Mouse (Mus musculus): ENCODE data around the gene Cyb561d2. TPM values are rescaled to one million over a fixed set of nuclear protein-coding genes. Genes with fewer than 3 reads are reported as not detected.
A peak's percentile ranks its signal among the peaks of the same experiment; 100 is the strongest.

The Cyb561d2 gene
- total RNA-seq, 2 experiments from 2014 or later: 13.2 to 21.2 TPM

DNA sequence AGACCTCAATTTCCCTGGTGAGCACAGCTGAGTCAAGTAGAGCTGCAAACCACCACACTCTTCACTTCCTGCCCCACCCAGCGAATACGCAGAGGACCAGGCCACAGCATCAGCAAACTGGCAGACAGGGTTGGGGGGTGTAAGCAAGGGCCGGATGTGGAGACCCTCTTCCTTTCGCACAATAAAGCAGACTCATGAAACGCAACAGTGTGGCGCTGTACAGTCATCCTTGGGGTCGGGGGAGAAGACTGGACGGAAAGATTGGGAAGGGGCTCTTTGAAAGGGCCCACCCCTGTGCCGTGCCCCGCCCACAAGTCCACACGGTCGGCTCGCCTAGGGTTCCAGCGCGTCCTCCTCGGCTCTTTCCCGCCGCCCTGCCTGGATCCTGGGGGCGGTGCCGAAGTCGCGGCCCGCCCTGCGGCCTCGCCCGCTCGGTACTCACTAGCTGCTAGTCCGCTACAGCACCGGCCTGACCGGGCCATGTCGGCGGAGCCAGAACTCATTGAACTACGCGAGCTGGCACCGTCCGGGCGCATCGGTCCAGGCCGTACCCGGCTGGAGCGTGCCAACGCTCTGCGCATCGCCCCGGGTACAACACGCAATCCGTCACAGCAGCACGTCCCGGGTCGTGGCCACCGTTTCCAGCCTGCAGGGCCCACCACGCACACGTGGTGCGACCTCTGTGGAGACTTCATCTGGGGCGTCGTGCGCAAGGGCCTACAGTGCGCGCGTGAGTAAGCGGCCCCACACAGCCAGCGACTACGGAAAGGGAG lies 9.3 kb upstream of the Cyb561d2 start, which contains the start of gene Rassf1:
TSS of gene Rassf1 (plus strand) at position 439 of the 773 bp plus-strand sequence.
- 0 out of 2 replicates have a peak, but pooled peaks have one; percentile 6 for ATAC-seq (replicated peaks; ENCODE audit: poor library complexity, severe bottlenecking)

DNA sequence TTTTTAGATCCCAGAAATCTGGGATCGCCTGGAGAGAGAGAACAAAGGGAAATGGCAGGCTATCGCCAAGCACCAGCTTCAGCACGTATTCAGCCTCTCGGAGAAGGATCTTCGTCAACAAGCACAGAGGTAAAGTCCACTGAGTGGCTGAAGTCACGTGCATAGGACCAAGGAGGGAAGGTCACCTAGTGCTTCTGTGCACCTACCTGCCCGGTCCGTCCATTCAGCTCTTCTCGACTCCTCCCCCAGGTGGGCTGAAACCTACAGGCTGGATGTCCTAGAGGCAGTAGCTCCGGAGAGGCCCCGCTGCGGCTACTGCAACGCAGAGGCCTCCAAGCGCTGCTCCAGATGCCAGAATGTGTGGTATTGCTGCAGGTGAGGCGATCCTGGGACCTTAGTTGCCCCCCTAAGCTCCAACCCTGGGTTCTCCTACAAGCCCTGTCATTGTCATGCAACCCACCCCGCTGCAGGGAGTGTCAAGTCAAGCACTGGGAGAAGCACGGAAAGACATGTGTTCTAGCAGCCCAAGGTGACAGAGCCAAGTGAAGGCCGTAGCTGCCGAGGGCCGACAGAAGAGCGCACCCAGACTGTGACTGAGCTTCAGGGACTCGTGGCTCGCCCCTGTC lies 8.6 kb upstream of the Cyb561d2 start:
- no peak for ATAC-seq (replicated peaks; ENCODE audit: poor library complexity, severe bottlenecking)

DNA sequence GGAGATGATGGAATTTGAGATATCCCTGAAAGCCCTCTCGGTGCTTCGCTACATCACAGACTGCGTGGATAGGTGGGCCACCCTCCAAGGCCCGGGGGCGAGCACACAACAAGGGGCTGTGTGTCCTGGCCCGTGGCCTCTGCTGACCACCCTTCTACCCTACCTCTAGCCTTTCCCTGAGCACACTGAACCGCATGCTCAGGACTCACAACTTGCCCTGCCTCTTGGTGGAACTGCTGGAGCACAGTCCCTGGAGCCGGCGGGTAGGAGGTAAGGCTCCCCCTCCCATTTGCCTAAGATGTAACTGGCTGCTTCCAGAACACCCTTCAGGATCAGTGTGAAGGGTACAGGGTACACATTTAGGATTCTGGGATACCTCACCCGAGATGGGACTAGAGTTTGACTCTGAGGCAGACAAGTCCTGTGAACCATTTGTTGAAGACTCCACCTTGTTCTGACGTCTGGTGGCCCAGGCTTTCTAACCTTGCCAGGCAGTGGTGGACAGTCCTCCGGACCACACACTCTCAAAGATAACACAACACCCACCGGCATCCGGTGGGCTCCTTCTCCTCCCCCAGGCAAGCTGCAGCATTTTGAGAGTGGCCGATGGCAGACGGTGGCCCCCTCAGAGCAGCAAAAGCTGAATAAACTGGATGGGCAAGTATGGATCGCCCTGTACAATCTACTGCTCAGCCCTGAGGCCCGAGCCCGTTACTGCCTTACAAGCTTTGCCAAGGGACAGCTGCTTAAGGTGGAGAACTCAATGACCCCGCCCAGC lies 7.5 kb upstream of the Cyb561d2 start:
- no peak for ATAC-seq (replicated peaks; ENCODE audit: poor library complexity, severe bottlenecking)

DNA sequence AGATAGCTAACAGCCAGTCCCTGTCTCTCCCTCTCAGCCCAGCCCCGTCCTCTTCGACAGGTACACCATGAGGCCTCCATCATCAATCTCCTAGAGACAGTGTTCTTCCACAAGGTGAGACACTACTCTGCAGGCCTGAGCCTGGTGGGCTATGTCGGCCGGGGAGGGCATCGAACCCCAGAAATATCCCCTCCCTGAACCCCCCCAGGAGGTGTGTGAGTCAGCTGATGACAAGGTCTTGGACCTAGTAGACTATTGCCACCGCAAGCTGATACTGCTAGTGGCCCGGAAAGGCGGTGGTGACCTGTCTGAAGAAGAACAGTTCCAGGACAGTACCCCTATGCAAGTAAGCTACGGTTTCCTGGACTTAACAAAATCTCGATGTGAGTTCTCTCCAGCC lies 6.8 kb upstream of the Cyb561d2 start:
- ATAC-seq (replicated peaks; ENCODE audit: poor library complexity, severe bottlenecking): no peak

- peak; percentile 26 for ATAC-seq (replicated peaks; ENCODE audit: poor library complexity, severe bottlenecking)
These were observed 6.0 kb upstream of the Cyb561d2 start for GRCm38 (mm10) chr9:107547957-107548356.

DNA sequence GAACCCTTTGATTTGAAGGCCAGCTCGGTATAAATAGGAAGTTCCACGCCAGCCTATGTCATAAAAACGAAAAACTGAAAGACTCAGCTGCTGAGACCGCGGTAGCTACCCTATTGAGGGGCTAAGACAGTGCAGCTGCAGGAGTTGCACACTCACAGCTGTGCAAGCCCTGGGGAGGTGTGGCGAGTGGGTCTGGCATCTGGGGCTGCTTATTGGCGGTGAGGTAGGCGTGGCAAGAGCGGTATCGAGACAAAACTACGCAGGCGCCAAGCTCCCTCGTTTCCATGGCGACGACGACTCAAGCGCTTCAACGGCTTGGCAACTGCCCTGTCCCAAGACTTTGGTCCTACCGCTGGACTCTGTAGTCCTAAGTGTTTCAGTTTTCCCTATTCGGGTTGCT lies 5.0 kb upstream of the Cyb561d2 start, which contains the start of gene Zmynd10:
TSS of gene Zmynd10 (plus strand) at position 273 of the 400 bp plus-strand sequence.
- peak; percentile 65 for ATAC-seq (replicated peaks; ENCODE audit: poor library complexity, severe bottlenecking)

GRCm38 (mm10) chr9:107545602-107546001 lies 3.6 kb upstream of the Cyb561d2 start:
- ATAC-seq (replicated peaks; ENCODE audit: poor library complexity, severe bottlenecking): no peak

- no peak for ATAC-seq (replicated peaks; ENCODE audit: poor library complexity, severe bottlenecking)
These were observed 3.2 kb upstream of the Cyb561d2 start for GRCm38 (mm10) chr9:107545199-107545598.

- no peak for ATAC-seq (replicated peaks; ENCODE audit: poor library complexity, severe bottlenecking)
These were observed 2.7 kb upstream of the Cyb561d2 start for GRCm38 (mm10) chr9:107544729-107545128.

DNA sequence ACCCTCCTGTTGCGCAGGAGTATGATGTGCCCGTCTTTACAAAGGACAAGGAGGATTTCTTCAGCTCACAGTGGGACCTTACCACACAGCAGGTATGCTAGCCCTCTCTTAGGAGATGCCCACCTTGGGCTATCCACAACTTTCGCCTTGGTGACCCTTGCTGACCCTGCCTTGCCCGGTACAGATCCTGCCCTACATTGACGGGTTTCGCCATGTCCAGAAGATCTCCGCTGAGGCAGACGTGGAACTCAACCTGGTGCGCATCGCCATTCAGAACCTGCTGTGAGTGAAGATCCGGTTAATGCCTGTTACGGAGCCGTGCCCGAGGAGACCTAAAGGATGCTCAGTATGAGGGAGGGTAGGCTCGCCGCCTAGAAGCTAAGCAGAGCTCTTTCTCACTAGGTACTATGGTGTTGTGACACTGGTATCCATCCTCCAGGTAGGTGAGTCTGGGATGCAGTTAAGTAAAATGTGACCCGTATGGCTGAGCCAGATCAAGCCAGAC lies 2.3 kb upstream of the Cyb561d2 start:
- ATAC-seq (replicated peaks; ENCODE audit: poor library complexity, severe bottlenecking): no peak

GRCm38 (mm10) chr9:107543299-107543698 lies 1.3 kb upstream of the Cyb561d2 start:
- ATAC-seq (replicated peaks; ENCODE audit: poor library complexity, severe bottlenecking): no peak

DNA sequence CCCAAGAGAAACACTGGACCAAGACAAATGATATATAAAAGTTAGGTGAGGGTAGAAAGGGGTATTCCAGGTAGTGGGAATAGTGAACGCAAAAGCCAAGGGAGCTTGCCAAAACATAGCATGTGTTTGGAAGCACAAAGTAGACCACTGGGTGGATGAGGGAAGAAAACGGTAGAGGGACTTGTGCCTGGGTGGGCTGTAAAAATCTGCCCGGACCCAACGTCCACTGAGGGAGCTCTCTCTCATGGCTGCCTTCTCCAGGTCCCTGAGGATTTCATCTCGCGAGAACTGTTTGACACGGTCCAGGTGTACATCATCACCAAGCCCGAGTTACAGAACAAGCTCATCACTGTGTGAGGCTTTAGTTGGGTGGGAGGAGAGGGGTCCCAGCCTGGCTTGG lies 728 bp upstream of the Cyb561d2 start:
- no peak for ATAC-seq (replicated peaks; ENCODE audit: poor library complexity, severe bottlenecking)

DNA sequence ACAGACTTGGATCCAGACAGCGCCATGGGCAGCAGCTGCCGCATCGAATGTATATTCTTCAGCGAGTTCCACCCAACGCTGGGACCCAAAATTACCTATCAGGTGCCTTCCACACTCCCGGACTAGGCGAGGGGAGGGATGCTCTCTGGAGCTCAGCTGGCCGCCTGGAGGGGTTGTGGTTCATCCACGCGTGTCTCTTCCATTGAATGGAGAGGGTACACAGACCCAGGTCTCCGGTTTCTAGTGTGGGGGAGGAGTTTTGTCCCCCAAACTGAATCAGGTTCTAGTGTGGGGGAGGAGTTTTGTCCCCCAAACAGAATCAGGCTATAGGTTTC lies 326 bp upstream of the Cyb561d2 start:
- ATAC-seq (replicated peaks; ENCODE audit: poor library complexity, severe bottlenecking): no peak

- ATAC-seq (replicated peaks; ENCODE audit: poor library complexity, severe bottlenecking): no peak
These were observed 988 bp downstream of the Cyb561d2 start for GRCm38 (mm10) chr9:107541005-107541404.

GRCm38 (mm10) chr9:107540420-107540819 lies 1.6 kb downstream of the Cyb561d2 start:
- no peak for ATAC-seq (replicated peaks; ENCODE audit: poor library complexity, severe bottlenecking)

GRCm38 (mm10) chr9:107539940-107540339 lies 2.1 kb downstream of the Cyb561d2 start:
- no peak for ATAC-seq (replicated peaks; ENCODE audit: poor library complexity, severe bottlenecking)

DNA sequence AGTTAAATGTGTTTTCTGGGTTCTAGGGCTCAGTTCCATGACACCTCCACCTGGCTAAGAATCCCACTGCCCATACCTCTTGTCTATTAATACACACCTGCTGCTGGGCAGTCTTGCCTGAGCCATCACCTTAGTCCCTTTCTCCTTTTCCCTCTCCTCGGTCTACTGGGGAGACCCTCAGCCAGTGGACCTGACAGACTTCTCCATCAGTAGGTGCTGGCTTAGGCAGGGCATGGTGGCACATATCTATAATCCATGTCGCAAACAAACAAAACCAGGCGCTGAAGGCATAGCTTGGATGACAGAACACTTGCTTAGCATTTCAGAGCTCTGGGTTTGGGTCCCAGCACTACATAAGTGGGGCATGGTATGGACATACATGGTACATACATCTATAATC lies 3.3 kb downstream of the Cyb561d2 start:
- ATAC-seq (replicated peaks; ENCODE audit: poor library complexity, severe bottlenecking): no peak

- ATAC-seq (replicated peaks; ENCODE audit: poor library complexity, severe bottlenecking): no peak
These were observed 3.8 kb downstream of the Cyb561d2 start for GRCm38 (mm10) chr9:107538231-107538630.

- peak; percentile 10 for ATAC-seq (replicated peaks; ENCODE audit: poor library complexity, severe bottlenecking)
These were observed 7.4 kb downstream of the Cyb561d2 start for GRCm38 (mm10) chr9:107534408-107535202.

DNA sequence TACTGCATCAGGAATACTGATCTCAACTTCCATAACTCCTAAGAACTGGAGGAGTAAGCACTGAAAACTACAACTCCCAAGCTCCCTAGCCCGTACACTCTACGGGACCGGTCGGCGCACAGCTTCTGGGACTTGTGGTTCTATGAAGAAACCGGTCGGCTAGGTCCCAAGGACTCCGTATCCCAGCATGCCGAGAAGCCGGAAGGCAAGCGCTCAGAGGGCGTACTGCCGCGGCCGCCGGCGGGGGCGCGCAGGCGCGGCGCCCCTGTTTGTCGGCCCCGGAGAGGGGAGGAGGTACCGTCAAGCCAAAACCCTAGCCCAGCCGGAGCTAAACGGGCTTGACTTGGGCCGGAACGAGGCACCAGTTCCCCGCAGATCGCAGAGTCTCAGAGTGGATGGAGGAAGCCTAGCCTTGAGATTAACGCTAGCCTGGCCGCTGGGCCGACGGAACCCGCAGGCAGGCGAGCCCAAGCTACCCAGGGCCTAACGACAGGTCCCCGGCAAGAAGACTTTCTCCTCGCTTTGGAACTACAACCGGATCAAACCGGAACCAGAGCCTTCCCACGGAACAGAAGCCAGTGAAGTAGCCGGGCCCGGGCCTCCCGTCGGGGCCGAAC lies 8.1 kb downstream of the Cyb561d2 start, which contains the start of gene Tmem115:
TSS of gene Tmem115 (plus strand) at position 155 of the 617 bp plus-strand sequence.
- ATAC-seq (replicated peaks; ENCODE audit: poor library complexity, severe bottlenecking): peak; percentile 88

All from granulocyte monocyte progenitor cell, adult 5-6 weeks (primary cell).